Mouse (Mus musculus): ENCODE measurements around the gene 2700049A03Rik.
A peak's percentile ranks its signal among the peaks of the same experiment; 100 is the strongest.

The 2700049A03Rik gene

GRCm38 (mm10) chr12:71169911-71170310, 33.3 kb downstream of the 2700049A03Rik start:
- peak; percentile 69 to 79 for DNase-seq (ENCODE audit: inconsistent age in 2 of 2, low spot score in 1 of 2)

- DNase-seq (ENCODE audit: inconsistent age in 2 of 2, low spot score in 1 of 2), result peak; percentile 51 to 73
These were observed 47.1 kb downstream of the 2700049A03Rik start for GRCm38 (mm10) chr12:71183736-71184135.

- DNase-seq (ENCODE audit: inconsistent age in 2 of 2, low spot score in 1 of 2), result no peak
These were observed 47.7 kb downstream of the 2700049A03Rik start for GRCm38 (mm10) chr12:71184396-71184795.

GRCm38 (mm10) chr12:71192705-71193104, 56.1 kb downstream of the 2700049A03Rik start:
- no peak for DNase-seq (ENCODE audit: inconsistent age in 2 of 2, low spot score in 1 of 2)

GRCm38 (mm10) chr12:71197671-71198070, 61.0 kb downstream of the 2700049A03Rik start:
- peak in 1 of 2 experiments; percentile 67 for DNase-seq (ENCODE audit: inconsistent age in 2 of 2, low spot score in 1 of 2)

- DNase-seq (ENCODE audit: inconsistent age in 2 of 2, low spot score in 1 of 2), result no peak
These were observed 65.1 kb downstream of the 2700049A03Rik start for GRCm38 (mm10) chr12:71201753-71202152.

GRCm38 (mm10) chr12:71204303-71204702, 67.7 kb downstream of the 2700049A03Rik start:
- peak in 1 of 2 experiments; percentile 47 for DNase-seq (ENCODE audit: inconsistent age in 2 of 2, low spot score in 1 of 2)

GRCm38 (mm10) chr12:71217191-71217590, 80.5 kb downstream of the 2700049A03Rik start:
- DNase-seq (ENCODE audit: inconsistent age in 2 of 2, low spot score in 1 of 2), result no peak

GRCm38 (mm10) chr12:71217866-71218522, 81.3 kb downstream of the 2700049A03Rik start:
- DNase-seq (ENCODE audit: inconsistent age in 2 of 2, low spot score in 1 of 2), result peak; percentile 68 to 89

GRCm38 (mm10) chr12:71222761-71223160, 86.1 kb downstream of the 2700049A03Rik start:
- peak; percentile 74 to 87 for DNase-seq (ENCODE audit: inconsistent age in 2 of 2, low spot score in 1 of 2)

- peak in 1 of 2 experiments; percentile 59 for DNase-seq (ENCODE audit: inconsistent age in 2 of 2, low spot score in 1 of 2)
These were observed 91.1 kb downstream of the 2700049A03Rik start for GRCm38 (mm10) chr12:71227769-71228168.

GRCm38 (mm10) chr12:71228925-71229649, 92.4 kb downstream of the 2700049A03Rik start:
- no peak for DNase-seq (ENCODE audit: inconsistent age in 2 of 2, low spot score in 1 of 2)

- peak in 1 of 2 experiments; percentile 15 for DNase-seq (ENCODE audit: inconsistent age in 2 of 2, low spot score in 1 of 2)
These were observed 94.9 kb downstream of the 2700049A03Rik start for GRCm38 (mm10) chr12:71231561-71231960.

GRCm38 (mm10) chr12:71233426-71233825, 96.8 kb downstream of the 2700049A03Rik start:
- DNase-seq (ENCODE audit: inconsistent age in 2 of 2, low spot score in 1 of 2), result no peak

- DNase-seq (ENCODE audit: inconsistent age in 2 of 2, low spot score in 1 of 2), result no peak
These were observed 100.4 kb downstream of the 2700049A03Rik start for GRCm38 (mm10) chr12:71237074-71237473.

GRCm38 (mm10) chr12:71242791-71243190, 106.1 kb downstream of the 2700049A03Rik start:
- no peak for DNase-seq (ENCODE audit: inconsistent age in 2 of 2, low spot score in 1 of 2)

- no peak for DNase-seq (ENCODE audit: inconsistent age in 2 of 2, low spot score in 1 of 2)
These were observed 108.2 kb downstream of the 2700049A03Rik start for GRCm38 (mm10) chr12:71244766-71245390.

GRCm38 (mm10) chr12:71247191-71247590, 110.5 kb downstream of the 2700049A03Rik start:
- DNase-seq (ENCODE audit: inconsistent age in 2 of 2, low spot score in 1 of 2), result no peak

- DNase-seq (ENCODE audit: inconsistent age in 2 of 2, low spot score in 1 of 2), result no peak
These were observed 112.7 kb downstream of the 2700049A03Rik start for GRCm38 (mm10) chr12:71249348-71249747.

GRCm38 (mm10) chr12:71252509-71253167, 116.0 kb downstream of the 2700049A03Rik start:
- peak; percentile 77 to 83 for DNase-seq (ENCODE audit: inconsistent age in 2 of 2, low spot score in 1 of 2)

GRCm38 (mm10) chr12:71254779-71255178, 118.1 kb downstream of the 2700049A03Rik start:
- DNase-seq (ENCODE audit: inconsistent age in 2 of 2, low spot score in 1 of 2), result no peak

Data from adrenal gland, adult (tissue).